In genomic region chr19:3923586-3923985, GRCm38 (mm10) we compare ENCODE assay signal across 9 mouse cellular contexts. TPM values are rescaled to one million over a fixed set of nuclear protein-coding genes. Genes with fewer than 3 reads are reported as not detected.
DNase-seq lines count a peak whose midpoint lies in the region; ATAC-seq and TF ChIP-seq lines count a peak whose summit lies in the region.
"Had no signal": no experiment of that assay in that cellular context is flagged by ENCODE, and none has a peak within 500 bp of the region (broad histone marks: within the 10 kb centered on the region; RNA-seq: fewer than 3 reads in every experiment).

No protein-coding gene starts in this region.

- intact Hi-C loops in gastrocnemius, adult 2 months (cut with DNase I): no loop called here

- peak; percentile 66 for DNase-seq in gastrocnemius, adult 2 months
- no peak for DNase-seq in gastrocnemius, adult 18-20 months (ENCODE audit: low spot score)
- peak; percentile 48 for DNase-seq in thymus, postnatal 0 days (ENCODE audit: low spot score)
- no peak for DNase-seq in thymus, postnatal 4 days
- DNase-seq in lung, postnatal 10 days: peak; percentile 64
- DNase-seq in urinary bladder, postnatal 14 days (ENCODE audit: low spot score): no peak
- no peak for DNase-seq in urinary bladder, postnatal 10 days (ENCODE audit: low spot score)
- DNase-seq: cerebellum, postnatal 36 days had no signal

- ATAC-seq in frontal cortex, adult (ENCODE audit: low TSS enrichment): no peak

- peak overlapping the region; percentile 1; the same call in 1 of the 2 replicates for H3K4me3 ChIP-seq in gastrocnemius, adult 2 months

- no peak for TF ChIP-seq CTCF in gastrocnemius, adult 2 months (IDR thresholded peaks at IDR 0.05)

- peak overlapping the region; percentile 79 for H3K27ac ChIP-seq in gastrocnemius, adult 2 months

RNA-seq across cellular contexts. Expression of gene Aldh3b1, which starts 6.0 kb away (rescaled TPM):
- total RNA-seq in gastrocnemius, adult 2 months (2021): under 1 TPM; 0.77 to 0.98 TPM
- total RNA-seq in gastrocnemius, adult 18-20 months (2021): under 1 TPM; 0.62 to 0.83 TPM
- polyA plus RNA-seq in thymus, postnatal 0 days (2015; fragmentation: Nextera tagmentation; extraction: Ambion mirVana): 4.6 and 5.3 TPM in 2 replicates

RNA-seq across cellular contexts. Expression of gene Ndufs8, which starts 11.0 kb away (rescaled TPM):
- 100 to 1,000 TPM; 211 to 334 TPM for total RNA-seq in gastrocnemius, adult 2 months (2021)
- total RNA-seq in gastrocnemius, adult 18-20 months (2021): 100 to 1,000 TPM; 257 to 270 TPM
- 333 and 338 TPM in 2 replicates for polyA plus RNA-seq in thymus, postnatal 0 days (2015; fragmentation: Nextera tagmentation; extraction: Ambion mirVana)

RNA-seq across cellular contexts. Expression of gene Unc93b1, which starts 11.4 kb away (rescaled TPM):
- total RNA-seq in gastrocnemius, adult 2 months (2021): 1 to 10 TPM; 3.6 to 6.4 TPM
- total RNA-seq in gastrocnemius, adult 18-20 months (2021): 1 to 10 TPM; 3.2 to 5.8 TPM
- 32.2 and 34.2 TPM in 2 replicates for polyA plus RNA-seq in thymus, postnatal 0 days (2015; fragmentation: Nextera tagmentation; extraction: Ambion mirVana)

RNA-seq across cellular contexts. Expression of gene Tcirg1, which starts 16.7 kb away (rescaled TPM):
- 1 to 10 TPM; 5.1 to 5.8 TPM for total RNA-seq in gastrocnemius, adult 2 months (2021)
- 1 to 10 TPM; 2.5 to 4.0 TPM for total RNA-seq in gastrocnemius, adult 18-20 months (2021)
- 48.7 and 50.1 TPM in 2 replicates for polyA plus RNA-seq in thymus, postnatal 0 days (2015; fragmentation: Nextera tagmentation; extraction: Ambion mirVana)

RNA-seq across cellular contexts. Expression of gene Aldh3b3, which starts 34.9 kb away (rescaled TPM):
- not detected for total RNA-seq in gastrocnemius, adult 2 months (2021)
- total RNA-seq in gastrocnemius, adult 18-20 months (2021): not detected
- polyA plus RNA-seq in thymus, postnatal 0 days (2015; fragmentation: Nextera tagmentation; extraction: Ambion mirVana): 0.07 TPM in 1 of 2 replicates, not detected in the other

Comparison
In these comparisons a context has a peak if more than half of its experiments do, and no peak if none do; other contexts are left out.
1. DNase-seq: peak in gastrocnemius, adult 2 months (single experiment), thymus, postnatal 0 days (single experiment) and lung, postnatal 10 days (single experiment); none in gastrocnemius, adult 18-20 months (single experiment), thymus, postnatal 4 days (single experiment), urinary bladder, postnatal 14 days (single experiment) and urinary bladder, postnatal 10 days (single experiment).